Mouse (Mus musculus) cerebellum, postnatal 4 days (tissue): ENCODE measurements at regions not wholly inside any gene's neighbourhood (a gene's known extent, or its start where the extent isn't known, plus 50 kb on each side); places are given as distances from the start of the nearest gene placed in this dataset.

Source experiments
- DNase-seq, 2 experiments: peaks; one replicate each; pipeline ENCODE4 v3.0.0; 2022; ENCODE audit warnings: low spot score in 2 of 2, mixed read lengths in 1 of 2

DNA sequence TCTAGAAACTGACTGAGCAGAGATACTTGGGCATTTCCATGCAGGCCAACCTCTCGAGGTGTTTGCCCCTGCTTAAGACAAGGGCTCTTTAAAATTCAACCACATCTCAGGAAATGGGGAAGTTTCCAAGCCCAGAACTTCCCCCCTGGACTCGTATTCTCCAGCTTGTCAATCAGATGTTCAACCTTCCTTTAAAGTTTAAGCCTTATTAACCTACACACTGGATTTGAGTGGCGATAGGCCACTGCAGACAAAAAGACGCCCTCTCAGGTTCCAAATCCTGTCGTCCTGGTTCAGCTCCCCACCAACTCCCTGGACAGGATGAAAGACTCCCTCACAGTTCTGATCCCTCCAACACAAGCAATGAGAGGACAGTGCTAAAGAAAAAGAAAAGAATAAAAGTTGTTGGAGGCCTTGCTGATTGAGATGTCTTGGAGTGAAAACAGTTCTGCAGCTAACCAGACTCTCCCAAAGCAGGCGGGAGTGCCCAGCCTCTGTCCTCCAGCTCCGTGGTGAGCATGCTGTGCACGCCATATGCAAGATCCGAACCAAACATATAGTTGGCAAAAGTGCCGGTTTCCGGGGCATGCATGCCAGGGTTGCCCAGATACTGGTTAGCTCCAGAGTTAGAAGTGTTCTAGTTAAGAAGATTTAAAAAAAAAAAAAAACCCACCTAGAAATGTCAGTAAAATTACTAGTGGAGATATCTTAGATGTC, 298.3 kb downstream of the Mycn start:
- DNase-seq = peak in 1 of 2 experiments; percentile 58

DNA sequence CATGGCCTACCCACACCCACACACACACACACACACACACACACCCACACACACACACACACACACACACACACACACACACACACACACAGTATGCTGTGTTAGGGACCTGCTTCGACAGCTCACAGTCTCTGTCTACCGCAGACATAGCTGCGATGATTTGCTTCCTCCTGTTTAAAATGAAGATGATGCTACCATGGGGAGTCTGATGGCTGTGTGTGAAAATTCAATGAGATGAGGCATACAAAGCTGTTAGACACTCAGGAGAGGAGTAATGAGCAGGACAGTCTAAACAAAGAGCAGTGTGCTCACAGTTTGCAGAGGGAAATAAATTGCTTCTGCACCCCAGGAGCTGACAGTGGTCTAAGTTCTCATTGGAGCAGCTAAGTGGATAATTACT, 306.4 kb downstream of the Mycn start:
- no peak for DNase-seq

DNA sequence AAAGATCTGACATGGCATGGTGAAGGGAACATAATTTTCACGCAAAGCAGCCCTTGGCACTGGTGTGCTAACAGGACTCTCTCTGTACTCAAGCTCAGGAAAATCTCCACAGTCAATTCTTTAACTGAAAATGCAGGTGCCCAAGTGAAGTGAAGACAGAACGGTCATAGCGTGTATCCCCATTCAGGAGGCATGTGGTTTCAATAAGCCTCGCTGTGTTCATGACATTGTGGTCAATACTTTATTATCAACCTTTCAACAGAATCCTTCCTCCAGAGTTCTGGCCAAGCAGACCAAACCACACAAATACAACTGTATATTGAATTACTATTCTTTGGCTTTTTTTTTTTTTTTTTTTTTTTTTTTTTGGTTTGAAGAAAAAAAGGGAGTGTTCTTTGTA, 314.1 kb downstream of the Mycn start:
- no peak for DNase-seq

DNA sequence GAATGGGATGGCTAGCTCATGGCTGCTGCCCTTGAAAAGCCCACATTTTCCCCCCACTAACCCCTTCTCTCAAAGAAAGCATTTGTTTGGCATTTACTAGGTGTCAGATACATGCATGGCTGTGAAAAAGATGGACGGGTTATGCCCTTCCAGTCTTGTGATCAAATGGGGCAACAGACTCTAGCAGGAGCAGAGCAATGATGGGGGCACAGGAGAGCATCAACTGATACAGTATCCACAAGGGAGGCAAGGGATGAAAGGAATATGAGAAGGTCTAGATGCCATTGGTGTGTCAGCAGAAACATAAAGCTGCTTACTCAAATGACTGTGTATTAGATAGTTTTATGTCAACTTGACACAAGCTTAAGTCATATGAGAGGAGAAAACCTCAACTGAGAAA, 315.9 kb downstream of the Mycn start:
- DNase-seq = no peak

DNA sequence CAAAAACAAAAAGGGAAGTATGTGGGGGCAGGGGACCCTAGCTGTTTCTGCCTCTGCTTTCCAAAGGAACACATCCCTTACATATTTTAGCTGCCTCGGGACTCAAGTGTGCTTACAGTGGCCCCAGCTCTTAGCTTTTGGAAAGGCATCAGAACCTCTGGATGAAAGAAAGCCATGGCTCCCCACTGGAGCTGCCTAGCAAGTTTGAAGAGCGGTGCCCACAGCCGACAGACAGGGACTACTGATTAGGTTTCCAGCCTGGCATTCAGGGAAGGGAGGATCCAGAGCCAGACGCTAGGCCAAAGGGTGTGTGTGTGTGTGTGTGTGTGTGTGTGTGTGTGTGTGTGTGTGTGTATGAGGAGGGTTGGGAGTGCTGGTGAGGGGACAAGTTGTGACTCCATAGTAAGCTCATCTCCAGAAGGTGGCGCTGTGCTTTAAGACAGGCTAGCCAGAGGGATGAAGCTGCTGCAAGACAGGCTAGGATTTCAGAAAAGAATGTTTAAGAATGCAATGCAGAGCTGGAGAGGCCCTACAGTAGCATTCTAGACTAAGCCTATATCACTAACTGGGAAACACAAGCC, 318.9 kb downstream of the Mycn start:
- DNase-seq = peak; percentile 80 to 92

GRCm38 (mm10) chr12:12621506-12621905, 320.2 kb downstream of the Mycn start:
- no peak for DNase-seq

GRCm38 (mm10) chr12:12620316-12620715, 321.4 kb downstream of the Mycn start:
- peak in 1 of 2 experiments; percentile 31 for DNase-seq

DNA sequence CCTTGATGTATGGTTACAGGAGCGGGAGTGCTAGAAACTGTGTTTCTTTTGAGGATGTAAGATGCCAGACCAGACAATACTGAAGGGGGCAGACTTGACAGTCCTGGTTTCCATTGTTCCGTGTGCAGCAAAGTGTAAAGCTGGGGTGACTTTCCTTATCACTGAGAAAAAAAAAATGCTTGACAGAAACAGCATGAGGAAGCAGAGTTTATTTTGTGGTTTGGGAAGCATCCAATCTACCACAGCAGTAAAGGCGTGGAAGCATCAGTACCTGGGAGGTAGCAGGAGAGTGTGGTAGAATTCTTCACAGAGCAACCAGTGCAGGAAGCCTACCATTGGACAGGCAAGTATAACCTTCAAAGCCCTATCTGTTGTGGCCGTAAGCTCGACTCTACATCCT, 322.3 kb downstream of the Mycn start:
- DNase-seq = no peak

GRCm38 (mm10) chr12:12612520-12612919, 329.2 kb downstream of the Mycn start:
- peak in 1 of 2 experiments; percentile 28 for DNase-seq

DNA sequence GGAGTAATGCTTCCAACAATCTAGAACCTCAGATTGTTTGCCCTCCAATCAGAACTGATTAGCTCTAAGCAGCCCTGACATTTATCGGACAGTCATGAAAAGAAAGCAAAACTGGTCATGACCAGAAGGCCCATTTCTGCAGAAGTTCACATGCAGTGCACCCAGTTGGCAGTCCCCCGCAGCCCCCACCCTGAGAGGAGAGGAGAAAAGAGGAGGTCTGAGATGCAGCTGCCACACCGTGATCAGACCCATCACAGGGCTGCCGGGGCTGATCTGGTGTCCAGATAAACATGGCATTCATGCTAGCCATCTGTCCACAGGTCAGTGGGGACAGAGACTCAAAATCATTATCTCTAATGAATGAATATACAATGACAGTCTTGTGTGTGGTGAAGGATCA, 330.9 kb downstream of the Mycn start:
- peak in 1 of 2 experiments; percentile 63 for DNase-seq

GRCm38 (mm10) chr12:12607995-12608394, 333.7 kb downstream of the Mycn start:
- no peak for DNase-seq

DNA sequence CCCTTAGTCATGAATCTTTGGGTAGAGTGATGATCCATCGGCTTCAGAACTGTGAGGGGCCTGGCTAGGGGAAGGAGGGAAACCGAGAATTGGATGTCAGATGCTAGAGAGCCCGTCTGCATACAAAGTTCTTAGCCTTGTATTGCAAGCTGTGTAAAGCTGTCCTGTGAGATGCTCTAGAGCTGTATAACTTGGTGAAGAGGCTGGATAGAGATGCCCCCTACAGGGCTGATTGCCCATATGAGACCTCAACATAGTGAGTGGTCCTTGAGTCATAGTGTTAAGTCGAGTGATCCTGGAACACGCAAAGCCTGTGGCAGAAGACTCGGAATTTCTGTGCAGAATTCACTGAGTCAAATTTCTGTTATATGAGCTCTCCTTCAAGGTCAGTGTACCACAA, 334.8 kb downstream of the Mycn start:
- no peak for DNase-seq

DNA sequence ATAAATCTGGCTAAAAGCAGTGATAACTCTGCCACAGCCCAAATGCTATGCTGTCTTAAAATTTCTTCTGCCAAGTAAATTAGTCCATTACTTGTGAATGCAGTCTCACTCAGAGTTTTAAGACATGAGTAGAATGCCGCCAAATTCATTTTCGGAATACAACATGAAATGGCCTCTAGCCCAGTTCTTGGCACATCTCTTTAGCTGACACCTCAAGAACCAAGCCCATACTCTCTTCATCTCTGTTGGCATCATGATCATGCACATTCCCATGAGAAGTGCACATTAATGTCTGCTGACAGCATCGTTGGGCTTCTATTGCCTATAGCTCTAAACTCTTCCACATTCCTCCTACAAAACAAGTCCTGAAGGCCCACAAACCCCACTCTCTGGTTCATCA, 336.2 kb downstream of the Mycn start:
- DNase-seq = no peak

DNA sequence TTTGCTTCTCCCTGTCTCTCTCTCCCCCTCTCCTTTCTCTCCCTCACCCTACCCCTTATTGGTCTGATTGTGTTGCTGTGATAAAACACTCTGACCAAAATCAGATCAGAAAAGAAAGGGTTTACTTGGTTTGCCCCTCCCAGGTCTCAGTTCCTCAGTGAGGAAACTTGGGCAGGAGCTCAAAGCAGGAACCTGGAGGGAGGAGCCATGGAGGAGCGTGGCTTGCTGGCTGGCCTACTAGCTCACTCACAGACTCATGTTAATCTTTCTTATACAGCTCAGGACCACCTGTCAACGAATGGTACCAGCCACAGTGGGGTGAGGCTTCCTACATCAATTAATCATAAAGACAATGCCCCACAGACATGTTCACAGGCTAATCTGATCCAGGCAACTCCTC, 339.4 kb downstream of the Fam49a start:
- no peak for DNase-seq

GRCm38 (mm10) chr12:12595399-12595798, 333.5 kb downstream of the Fam49a start:
- DNase-seq = no peak

- no peak for DNase-seq
Observed at GRCm38 (mm10) chr12:12594567-12594966, 332.6 kb downstream of the Fam49a start.

DNA sequence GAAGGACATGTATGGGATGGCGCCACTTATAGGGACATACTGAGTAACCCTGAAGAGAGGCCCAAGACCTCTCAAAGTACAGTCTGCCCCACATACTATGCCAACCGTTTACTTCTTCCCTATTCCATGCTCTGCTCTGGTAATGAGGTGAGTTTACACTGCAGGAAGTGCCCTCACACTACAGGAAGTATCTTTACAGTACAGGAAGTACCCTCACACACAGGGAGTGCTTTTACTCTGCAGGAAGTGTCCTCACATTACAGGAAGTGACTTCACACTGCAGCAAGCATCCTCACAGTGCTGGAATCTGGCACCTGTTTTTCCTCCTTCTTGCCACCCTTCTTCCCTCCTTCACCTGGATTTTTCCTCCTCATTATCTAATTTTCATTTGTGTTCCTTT, 331.4 kb downstream of the Fam49a start:
- no peak for DNase-seq

- no peak for DNase-seq
Observed at GRCm38 (mm10) chr12:12590753-12591291, 328.9 kb downstream of the Fam49a start.

GRCm38 (mm10) chr12:12588771-12589370, 326.9 kb downstream of the Fam49a start:
- no peak for DNase-seq

DNA sequence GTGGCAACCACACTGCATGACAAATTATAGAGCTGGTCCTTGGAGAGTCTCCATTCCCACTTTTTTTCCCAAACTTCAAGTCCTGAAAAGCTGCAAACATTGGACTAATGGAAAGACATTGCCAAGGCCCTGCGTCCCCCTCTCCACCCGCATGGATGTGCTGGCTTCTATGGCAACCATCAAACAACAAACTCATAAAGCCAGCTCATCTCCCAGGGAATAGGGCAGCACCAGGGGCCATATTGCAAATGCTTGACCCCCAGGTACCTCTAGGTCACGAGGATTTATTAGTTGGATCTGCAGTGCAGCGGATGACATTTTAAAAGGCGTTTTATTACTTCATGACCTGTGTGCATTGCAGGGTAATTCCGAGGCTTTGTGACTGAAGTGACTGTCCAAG, 324.5 kb downstream of the Fam49a start:
- DNase-seq = no peak

DNA sequence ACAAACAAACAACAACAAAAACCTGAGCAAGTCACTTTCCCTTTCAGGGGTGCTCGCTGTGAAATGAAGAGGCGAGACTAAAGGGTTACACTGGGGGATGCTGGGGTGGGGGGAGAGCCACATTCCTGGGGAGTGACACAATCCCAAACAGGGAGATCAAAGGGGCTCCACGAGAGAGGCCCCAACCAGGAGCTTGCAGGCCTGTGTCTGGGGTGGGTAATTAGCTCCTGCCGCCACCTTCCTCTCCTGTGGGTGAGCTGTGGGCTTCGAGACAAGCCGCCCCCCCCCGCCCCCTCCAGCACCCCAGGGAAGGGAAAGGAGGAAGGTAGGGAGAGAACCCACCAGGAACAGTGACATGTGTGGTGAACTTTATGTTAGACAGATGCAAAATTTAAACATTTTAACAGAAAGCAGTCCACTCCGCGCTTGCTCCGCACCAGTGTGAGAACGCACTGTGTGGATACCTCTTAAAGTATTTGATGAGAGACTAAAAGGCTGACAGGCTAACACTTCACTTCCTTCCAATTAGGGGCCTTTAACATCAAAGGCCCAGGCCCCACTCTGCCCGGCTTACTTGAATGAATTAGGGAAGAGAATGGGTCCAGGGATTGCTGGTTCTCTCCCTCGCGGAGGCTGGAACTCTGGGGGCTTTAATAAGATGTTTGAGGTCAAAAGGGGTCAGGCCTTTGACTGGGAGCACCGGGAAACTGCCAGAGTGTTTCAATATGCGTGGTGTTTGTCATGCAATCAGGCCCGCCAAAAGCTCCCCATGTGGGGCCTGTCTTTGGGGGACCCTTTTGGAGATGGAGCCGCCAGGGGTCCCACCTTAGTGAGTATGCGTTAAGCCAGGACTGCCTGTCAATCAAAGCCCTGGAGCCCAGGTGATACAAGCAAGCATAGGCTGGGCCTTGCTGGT, 319.6 kb downstream of the Fam49a start:
- no peak for DNase-seq

- no peak for DNase-seq
Observed at GRCm38 (mm10) chr12:12580763-12581178, 318.8 kb downstream of the Fam49a start.
